Mouse (Mus musculus): Measurements from ENCODE around the gene Ces1a. TPM values are rescaled to one million over a fixed set of nuclear protein-coding genes. Genes with fewer than 3 reads are reported as not detected.

Gene Ces1a
- polyA plus RNA-seq (2014; fragmentation: Nextera tagmentation; extraction: Ambion mirVana) = not detected in 2 replicates

- no peak within 1 kb of the TSS for H3K9ac ChIP-seq (replicated peaks; ENCODE audit: low read length)
- WGBS = 84% methylated on average over 3 of the region's 3 CpGs
- H3K4me1 ChIP-seq (ENCODE audit: control insufficient read depth, insufficient read depth, low read length) = no peaks in the 10 kb centered on the region
- ATAC-seq (ENCODE audit: low FRiP score, low TSS enrichment) (no peak), DNase-seq (no peak)
- H3K4me2 ChIP-seq (ENCODE audit: low read length) = no peak within 1 kb of the TSS
- H3K9me3 ChIP-seq (ENCODE audit: control insufficient read depth, low read length) = no peaks in the 10 kb centered on the region
- no peaks in the 10 kb centered on the region for H3K36me3 ChIP-seq (ENCODE audit: control insufficient read depth, insufficient read depth, low read length)
- no peak within 1 kb of the TSS for H3K4me3 ChIP-seq (replicated peaks; ENCODE audit: low read depth, low read length)
- H3K27me3 ChIP-seq (ENCODE audit: control insufficient read depth, insufficient read depth, low read length) = no peaks in the 10 kb centered on the region
- no peak within 1 kb of the TSS for H3K27ac ChIP-seq (replicated peaks; ENCODE audit: low read depth, low read length)
Measured at GRCm38 (mm10) chr8:93048092-93048491, at the start of gene Ces1a. Ces1a (minus strand) TSS chr8:93048192.

- H3K36me3 ChIP-seq (ENCODE audit: control insufficient read depth, insufficient read depth, low read length) = no peaks in the 10 kb centered on the region
Measured at GRCm38 (mm10) chr8:93095376-93095775, 47.4 kb upstream of the Ces1a start.

GRCm38 (mm10) chr8:93091324-93091723 lies 43.3 kb upstream of the Ces1a start:
- DNase-seq = no peak
- ATAC-seq (ENCODE audit: low FRiP score, low TSS enrichment) = no peak
- H3K9me3 ChIP-seq (ENCODE audit: control insufficient read depth, low read length) = no peaks in the 10 kb centered on the region
- H3K9ac ChIP-seq (replicated peaks; ENCODE audit: low read length) = no peak overlapping the region
- H3K4me2 ChIP-seq (ENCODE audit: low read length) = no peak overlapping the region
- no peaks in the 10 kb centered on the region for H3K4me1 ChIP-seq (ENCODE audit: control insufficient read depth, insufficient read depth, low read length)
- H3K36me3 ChIP-seq (ENCODE audit: control insufficient read depth, insufficient read depth, low read length) = no peaks in the 10 kb centered on the region
- 66% methylated on average over 1 of the region's 1 CpGs for WGBS
- H3K4me3 ChIP-seq (replicated peaks; ENCODE audit: low read depth, low read length) = no peak overlapping the region
- no peaks in the 10 kb centered on the region for H3K27me3 ChIP-seq (ENCODE audit: control insufficient read depth, insufficient read depth, low read length)
- H3K27ac ChIP-seq (replicated peaks; ENCODE audit: low read depth, low read length) = no peak overlapping the region

More at GRCm38 (mm10) chr8:93095376-93095775, 47.4 kb upstream of the Ces1a start:
- no peak overlapping the region for H3K9ac ChIP-seq (replicated peaks; ENCODE audit: low read length)
- ATAC-seq (ENCODE audit: low FRiP score, low TSS enrichment) (no peak), DNase-seq (peak; percentile 83)
- H3K4me3 ChIP-seq (replicated peaks; ENCODE audit: low read depth, low read length) = no peak overlapping the region
- no peak overlapping the region for H3K4me2 ChIP-seq (ENCODE audit: low read length)
- H3K9me3 ChIP-seq (ENCODE audit: control insufficient read depth, low read length) = no peaks in the 10 kb centered on the region
- H3K27ac ChIP-seq (replicated peaks; ENCODE audit: low read depth, low read length) = no peak overlapping the region
- H3K27me3 ChIP-seq (ENCODE audit: control insufficient read depth, insufficient read depth, low read length) = no peaks in the 10 kb centered on the region
- no peaks in the 10 kb centered on the region for H3K4me1 ChIP-seq (ENCODE audit: control insufficient read depth, insufficient read depth, low read length)

- H3K27ac ChIP-seq (replicated peaks; ENCODE audit: low read depth, low read length) = no peak overlapping the region
- H3K36me3 ChIP-seq (ENCODE audit: control insufficient read depth, insufficient read depth, low read length) = no peaks in the 10 kb centered on the region
- 0% methylated on average over 2 of the region's 2 CpGs for WGBS
- peak; percentile 35 for DNase-seq
- H3K9me3 ChIP-seq (ENCODE audit: control insufficient read depth, low read length) = no peaks in the 10 kb centered on the region
- H3K4me3 ChIP-seq (replicated peaks; ENCODE audit: low read depth, low read length) = no peak overlapping the region
- no peak overlapping the region for H3K4me2 ChIP-seq (ENCODE audit: low read length)
- 0 out of 2 replicates have a peak, but pooled peaks have one; percentile 20 for ATAC-seq (ENCODE audit: low FRiP score, low TSS enrichment)
- H3K9ac ChIP-seq (replicated peaks; ENCODE audit: low read length) = no peak overlapping the region
- H3K4me1 ChIP-seq (ENCODE audit: control insufficient read depth, insufficient read depth, low read length) = no peaks in the 10 kb centered on the region
- H3K27me3 ChIP-seq (ENCODE audit: control insufficient read depth, insufficient read depth, low read length) = no peaks in the 10 kb centered on the region
Measured at GRCm38 (mm10) chr8:93088686-93089122, 40.7 kb upstream of the Ces1a start.

- Histone ChIP-seq H3K9me3 (ENCODE audit: control insufficient read depth, low read length) (no peaks in the 10 kb centered on the region), H3K9ac (replicated peaks; ENCODE audit: low read length) (no peak overlapping the region), H3K27me3 (ENCODE audit: control insufficient read depth, insufficient read depth, low read length) (no peaks in the 10 kb centered on the region), H3K36me3 (ENCODE audit: control insufficient read depth, insufficient read depth, low read length) (no peaks in the 10 kb centered on the region), H3K4me1 (ENCODE audit: control insufficient read depth, insufficient read depth, low read length) (no peaks in the 10 kb centered on the region), H3K4me2 (ENCODE audit: low read length) (no peak overlapping the region), H3K27ac (replicated peaks; ENCODE audit: low read depth, low read length) (no peak overlapping the region), H3K4me3 (replicated peaks; ENCODE audit: low read depth, low read length) (no peak overlapping the region)
- WGBS = 34% methylated on average over 7 of the region's 7 CpGs
- ATAC-seq (ENCODE audit: low FRiP score, low TSS enrichment) = no peak
- DNase-seq = peak; percentile 1
Measured at GRCm38 (mm10) chr8:93088193-93088592, 40.2 kb upstream of the Ces1a start.

GRCm38 (mm10) chr8:93079887-93080286 lies 31.9 kb upstream of the Ces1a start, which contains the start of gene Ces1b:
Ces1b (minus strand) TSS chr8:93080017.
- ATAC-seq (ENCODE audit: low FRiP score, low TSS enrichment) = no peak
- no peaks in the 10 kb centered on the region for H3K36me3 ChIP-seq (ENCODE audit: control insufficient read depth, insufficient read depth, low read length)
- 79% methylated on average over 2 of the region's 2 CpGs for WGBS

GRCm38 (mm10) chr8:93075251-93075650 lies 27.3 kb upstream of the Ces1a start:
- Histone ChIP-seq H3K4me1 (ENCODE audit: control insufficient read depth, insufficient read depth, low read length) (no peaks in the 10 kb centered on the region), H3K27ac (replicated peaks; ENCODE audit: low read depth, low read length) (no peak overlapping the region), H3K4me2 (ENCODE audit: low read length) (no peak overlapping the region), H3K9me3 (ENCODE audit: control insufficient read depth, low read length) (no peaks in the 10 kb centered on the region), H3K9ac (replicated peaks; ENCODE audit: low read length) (no peak overlapping the region), H3K27me3 (ENCODE audit: control insufficient read depth, insufficient read depth, low read length) (no peaks in the 10 kb centered on the region), H3K4me3 (replicated peaks; ENCODE audit: low read depth, low read length) (no peak overlapping the region), H3K36me3 (ENCODE audit: control insufficient read depth, insufficient read depth, low read length) (no peaks in the 10 kb centered on the region)
- 88% methylated on average over 4 of the region's 4 CpGs for WGBS
- DNase-seq = no peak
- ATAC-seq (ENCODE audit: low FRiP score, low TSS enrichment) = no peak

More at GRCm38 (mm10) chr8:93079887-93080286, 31.9 kb upstream of the Ces1a start, which contains the start of gene Ces1b:
- H3K4me1 ChIP-seq (ENCODE audit: control insufficient read depth, insufficient read depth, low read length) = no peaks in the 10 kb centered on the region
- no peak for DNase-seq
- H3K27ac ChIP-seq (replicated peaks; ENCODE audit: low read depth, low read length) = no peak within 1 kb of the TSS
- H3K4me3 ChIP-seq (replicated peaks; ENCODE audit: low read depth, low read length) = no peak within 1 kb of the TSS
- H3K4me2 ChIP-seq (ENCODE audit: low read length) = no peak within 1 kb of the TSS
- no peaks in the 10 kb centered on the region for H3K9me3 ChIP-seq (ENCODE audit: control insufficient read depth, low read length)
- no peak within 1 kb of the TSS for H3K9ac ChIP-seq (replicated peaks; ENCODE audit: low read length)
- H3K27me3 ChIP-seq (ENCODE audit: control insufficient read depth, insufficient read depth, low read length) = no peaks in the 10 kb centered on the region

- ATAC-seq (ENCODE audit: low FRiP score, low TSS enrichment) (no peak), DNase-seq (no peak)
- Histone ChIP-seq H3K9ac (replicated peaks; ENCODE audit: low read length) (no peak overlapping the region), H3K27ac (replicated peaks; ENCODE audit: low read depth, low read length) (no peak overlapping the region), H3K36me3 (ENCODE audit: control insufficient read depth, insufficient read depth, low read length) (no peaks in the 10 kb centered on the region), H3K9me3 (ENCODE audit: control insufficient read depth, low read length) (no peaks in the 10 kb centered on the region), H3K4me2 (ENCODE audit: low read length) (no peak overlapping the region), H3K27me3 (ENCODE audit: control insufficient read depth, insufficient read depth, low read length) (no peaks in the 10 kb centered on the region), H3K4me1 (ENCODE audit: control insufficient read depth, insufficient read depth, low read length) (no peaks in the 10 kb centered on the region), H3K4me3 (replicated peaks; ENCODE audit: low read depth, low read length) (no peak overlapping the region)
- WGBS = 69% methylated on average over 3 of the region's 3 CpGs
Measured at GRCm38 (mm10) chr8:93063416-93064117, 15.6 kb upstream of the Ces1a start.

GRCm38 (mm10) chr8:93059185-93059584 lies 11.2 kb upstream of the Ces1a start:
- 18% methylated on average over 2 of the region's 2 CpGs for WGBS
- DNase-seq = peak; percentile 87
- no peak for ATAC-seq (ENCODE audit: low FRiP score, low TSS enrichment)

More at GRCm38 (mm10) chr8:93059185-93059584, 11.2 kb upstream of the Ces1a start:
- no peak overlapping the region for H3K9ac ChIP-seq (replicated peaks; ENCODE audit: low read length)
- H3K36me3 ChIP-seq (ENCODE audit: control insufficient read depth, insufficient read depth, low read length) = no peaks in the 10 kb centered on the region
- no peaks in the 10 kb centered on the region for H3K4me1 ChIP-seq (ENCODE audit: control insufficient read depth, insufficient read depth, low read length)
- H3K4me3 ChIP-seq (replicated peaks; ENCODE audit: low read depth, low read length) = no peak overlapping the region
- H3K4me2 ChIP-seq (ENCODE audit: low read length) = no peak overlapping the region
- no peaks in the 10 kb centered on the region for H3K9me3 ChIP-seq (ENCODE audit: control insufficient read depth, low read length)
- H3K27ac ChIP-seq (replicated peaks; ENCODE audit: low read depth, low read length) = no peak overlapping the region
- no peaks in the 10 kb centered on the region for H3K27me3 ChIP-seq (ENCODE audit: control insufficient read depth, insufficient read depth, low read length)
